ENCODE assay signal across 8 mouse cellular contexts in the genomic region with DNA sequence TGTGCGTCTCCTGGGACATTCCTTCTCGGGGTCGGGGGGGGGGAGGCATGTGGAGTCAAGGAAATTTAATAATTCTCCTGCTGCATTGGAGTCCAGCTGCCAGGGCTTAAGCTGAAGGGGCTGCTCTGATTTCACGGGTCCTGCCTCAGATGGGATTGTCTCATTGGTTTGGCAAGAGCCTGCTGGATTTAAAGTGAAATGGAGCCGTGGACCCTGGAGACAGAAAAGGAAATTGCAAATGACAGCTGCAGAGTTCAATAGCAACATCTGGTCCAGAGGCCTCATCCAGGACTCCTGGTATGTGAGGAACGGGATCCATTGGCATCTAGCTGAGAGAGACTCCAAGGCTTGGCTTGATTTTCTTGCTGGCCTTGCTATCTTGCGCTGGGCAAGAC.
DNase-seq lines count a peak whose midpoint lies in the region; ATAC-seq and TF ChIP-seq lines count a peak whose summit lies in the region.

No protein-coding gene starts in this region.

- H3K4me3 ChIP-seq in heart, embryonic 12.5 days = no peak overlapping the region
- H3K4me3 ChIP-seq in limb, embryonic 14.5 days (replicated peaks; ENCODE audit: low read length) = no peak overlapping the region
- H3K4me3 ChIP-seq in liver, embryonic 11.5 days (ENCODE audit: low read depth, low read length) = no peak overlapping the region

- H3K27ac ChIP-seq in heart, embryonic 12.5 days (ENCODE audit: poor library complexity, severe bottlenecking) = peak overlapping the region; percentile 84
- peak overlapping the region; percentile 84 for H3K27ac ChIP-seq in limb, embryonic 14.5 days (replicated peaks; ENCODE audit: low read depth, low read length)
- H3K27ac ChIP-seq in liver, embryonic 11.5 days (ENCODE audit: low read depth, low read length) = no peak overlapping the region

- intact Hi-C loops in left cerebral cortex, postnatal 36 days (cut with DNase I) = loop anchor here (5.0 kb wide), 1 partner anchor 169 kb away; no protein-coding TSS in a partner anchor

- no peaks in the 10 kb centered on the region for H3K36me3 ChIP-seq in heart, embryonic 12.5 days
- H3K36me3 ChIP-seq in limb, embryonic 14.5 days (ENCODE audit: control insufficient read depth, insufficient read depth, low read length) = no peaks in the 10 kb centered on the region
- no peaks in the 10 kb centered on the region for H3K36me3 ChIP-seq in liver, embryonic 11.5 days (ENCODE audit: control insufficient read depth, insufficient read depth, low read length)

- no peaks in the 10 kb centered on the region for H3K9me3 ChIP-seq in heart, embryonic 12.5 days (replicated peaks)
- H3K9me3 ChIP-seq in limb, embryonic 14.5 days (ENCODE audit: control insufficient read depth, low read length) = no peaks in the 10 kb centered on the region
- no peaks in the 10 kb centered on the region for H3K9me3 ChIP-seq in liver, embryonic 11.5 days (ENCODE audit: control insufficient read depth, low read length)

- H3K4me2 ChIP-seq in heart, embryonic 12.5 days = peak overlapping the region; percentile 44
- peak overlapping the region; percentile 11 for H3K4me2 ChIP-seq in limb, embryonic 14.5 days (replicated peaks; ENCODE audit: low read depth, low read length, severe bottlenecking)
- H3K4me2 ChIP-seq in liver, embryonic 11.5 days = no peak overlapping the region

- TF ChIP-seq POLR2A in limb, embryonic 14.5 days (IDR thresholded peaks at IDR 0.05; ENCODE audit: borderline replicate concordance, extremely low read depth, insufficient read depth, insufficient read length) = no peak

- peaks cover 41% of the 10 kb centered on the region for H3K4me1 ChIP-seq in heart, embryonic 12.5 days (replicated peaks)
- H3K4me1 ChIP-seq in limb, embryonic 14.5 days (ENCODE audit: control insufficient read depth, insufficient read depth, low read length) = peaks cover 49% of the 10 kb centered on the region
- no peaks in the 10 kb centered on the region for H3K4me1 ChIP-seq in liver, embryonic 11.5 days (replicated peaks; ENCODE audit: control insufficient read depth, insufficient read depth, low read length)

- WGBS in heart, embryonic 12.5 days = 42% methylated on average over 7 of the region's 7 CpGs
- WGBS in limb, embryonic 14.5 days = 5% methylated on average over 7 of the region's 7 CpGs
- 66% methylated on average over 7 of the region's 7 CpGs for WGBS in liver, embryonic 11.5 days

- ATAC-seq in heart, embryonic 12.5 days (ENCODE audit: insufficient number of reproducible peaks, low FRiP score) = no peak
- peak; percentile 92 for ATAC-seq in limb, embryonic 14.5 days (ENCODE audit: low FRiP score, low read depth)
- no peak for ATAC-seq in liver, embryonic 11.5 days (replicated peaks; ENCODE audit: low FRiP score)

- DNase-seq in 3T3-L1 (ENCODE audit: low read depth, low spot score) = peak; percentile 75
- peak; percentile 61 for DNase-seq in embryo, embryonic 11.5 days (ENCODE audit: low read depth, low spot score)
- DNase-seq in limb, embryonic 14.5 days (ENCODE audit: low spot score) = peak; percentile 94
- no peak for DNase-seq in layer of hippocampus, adult 11-12 months (ENCODE audit: low spot score)
- DNase-seq in left cerebral cortex, postnatal 36 days (ENCODE audit: low spot score in 2 of 2) = no peak
- DNase-seq in liver, embryonic 11.5 days (ENCODE audit: low spot score) = no peak
- DNase-seq in spleen, postnatal 36 days (ENCODE audit: low spot score in 2 of 2) = no peak

- H3K27me3 ChIP-seq in heart, embryonic 12.5 days (replicated peaks) = no peaks in the 10 kb centered on the region
- no peaks in the 10 kb centered on the region for H3K27me3 ChIP-seq in limb, embryonic 14.5 days (ENCODE audit: control insufficient read depth, insufficient read depth, low read length)
- no peaks in the 10 kb centered on the region for H3K27me3 ChIP-seq in liver, embryonic 11.5 days (replicated peaks; ENCODE audit: control insufficient read depth, insufficient read depth, low read length)

- H3K9ac ChIP-seq in heart, embryonic 12.5 days = no peak overlapping the region
- H3K9ac ChIP-seq in limb, embryonic 14.5 days (ENCODE audit: low read depth, low read length, severe bottlenecking) = no peak overlapping the region
- no peak overlapping the region for H3K9ac ChIP-seq in liver, embryonic 11.5 days (ENCODE audit: low read depth, low read length)

Comparison
In these comparisons a context has a peak if more than half of its experiments do, and no peak if none do; other contexts are left out.
1. DNase-seq: peak in 3T3-L1 (single experiment), embryo, embryonic 11.5 days (single experiment) and limb, embryonic 14.5 days (single experiment); none in layer of hippocampus, adult 11-12 months (single experiment), left cerebral cortex, postnatal 36 days (0 of 2), liver, embryonic 11.5 days (single experiment) and spleen, postnatal 36 days (0 of 2).